14 mouse cellular contexts compared by ENCODE assay signal in the genomic region with DNA sequence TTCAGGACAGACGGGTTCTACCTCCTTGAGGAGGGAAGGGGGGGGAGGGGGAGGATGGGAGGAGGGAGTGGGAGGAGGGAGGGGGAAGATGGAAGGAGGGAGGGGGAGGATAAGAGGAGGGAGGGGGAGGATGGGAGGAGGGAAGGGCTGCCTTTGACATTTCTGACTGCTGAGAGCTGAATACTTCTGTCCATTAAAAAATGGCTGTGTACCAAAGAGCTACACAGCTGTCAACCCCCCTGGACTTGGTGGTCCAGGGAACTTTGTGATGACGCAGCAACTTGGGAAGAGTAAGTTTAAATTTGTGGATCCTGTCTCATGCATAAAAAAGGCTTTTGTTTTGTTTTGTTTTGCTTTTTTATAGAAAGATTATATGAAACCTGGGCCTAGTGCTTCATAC. TPM values are rescaled to one million over a fixed set of nuclear protein-coding genes. Genes with fewer than 3 reads are reported as not detected.
DNase-seq lines count a peak whose midpoint lies in the region; ATAC-seq lines count a peak whose summit lies in the region.
"Had no signal": no experiment of that assay in that cellular context is flagged by ENCODE, and none has a peak within 500 bp of the region (broad histone marks: within the 10 kb centered on the region; RNA-seq: fewer than 3 reads in every experiment).

No protein-coding gene starts in this region.

- H3K9me3 ChIP-seq in heart, embryonic 10.5 days, result no peaks in the 10 kb centered on the region
- no peaks in the 10 kb centered on the region for H3K9me3 ChIP-seq in lung, embryonic 16.5 days (ENCODE audit: control insufficient read depth, low read length)
- H3K9me3 ChIP-seq in heart, embryonic 16.5 days (replicated peaks; ENCODE audit: control insufficient read depth, low read length), result 0 out of 2 replicates have a peak, but pooled peaks cover 2% of the 10 kb centered on the region
- H3K9me3 ChIP-seq: forebrain, embryonic 12.5 days; midbrain, embryonic 12.5 days had no signal

- no peak for DNase-seq in heart, embryonic 10.5 days (ENCODE audit: low spot score)
- DNase-seq in heart, postnatal 14 days, result no peak
- no peak for DNase-seq in lung, postnatal 25 days (ENCODE audit: low spot score)
- no peak for DNase-seq in adrenal gland, postnatal 10 days
- DNase-seq in layer of hippocampus, postnatal 14 days (ENCODE audit: low spot score in 2 of 2), result no peak
- DNase-seq: cerebellum, adult 2 months; kidney, adult 8-10 months; layer of hippocampus, postnatal 36 days; thymus, adult 18-20 months had no signal

- no peak overlapping the region for H3K9ac ChIP-seq in lung, embryonic 16.5 days (ENCODE audit: low read length)
- H3K9ac ChIP-seq in heart, embryonic 16.5 days (ENCODE audit: low read length), result peak overlapping the region; percentile 44
- H3K9ac ChIP-seq: forebrain, embryonic 12.5 days; midbrain, embryonic 12.5 days had no signal

- H3K4me3 ChIP-seq in heart, embryonic 10.5 days, result peak overlapping the region; percentile 39
- no peak overlapping the region for H3K4me3 ChIP-seq in lung, embryonic 16.5 days (ENCODE audit: low read length)
- no peak overlapping the region for H3K4me3 ChIP-seq in heart, embryonic 16.5 days (ENCODE audit: low read length)
- H3K4me3 ChIP-seq: forebrain, embryonic 12.5 days; midbrain, embryonic 12.5 days had no signal

- H3K36me3 ChIP-seq in heart, embryonic 10.5 days, result no peaks in the 10 kb centered on the region
- H3K36me3 ChIP-seq in lung, embryonic 16.5 days (ENCODE audit: control insufficient read depth, insufficient read depth, low read length), result no peaks in the 10 kb centered on the region
- H3K36me3 ChIP-seq in heart, embryonic 16.5 days (ENCODE audit: control insufficient read depth, insufficient read depth), result no peaks in the 10 kb centered on the region
- H3K36me3 ChIP-seq: forebrain, embryonic 12.5 days; midbrain, embryonic 12.5 days had no signal

- WGBS in heart, embryonic 10.5 days, result 23% methylated on average over 2 of the region's 2 CpGs
- 23% methylated on average over 2 of the region's 2 CpGs for WGBS in lung, embryonic 16.5 days
- WGBS in heart, embryonic 16.5 days, result 18% methylated on average over 2 of the region's 2 CpGs

- intact Hi-C loops in heart, postnatal 14 days (cut with DNase I), result no loop called here

- H3K27me3 ChIP-seq in heart, embryonic 10.5 days (ENCODE audit: insufficient read depth, poor library complexity, severe bottlenecking), result no peaks in the 10 kb centered on the region
- H3K27me3 ChIP-seq in lung, embryonic 16.5 days (ENCODE audit: control insufficient read depth, insufficient read depth, low read depth, low read length), result no peaks in the 10 kb centered on the region
- H3K27me3 ChIP-seq in heart, embryonic 16.5 days (ENCODE audit: control insufficient read depth, insufficient read depth, low read length), result no peaks in the 10 kb centered on the region

- H3K4me1 ChIP-seq in heart, embryonic 10.5 days, result peaks cover 81% of the 10 kb centered on the region
- peaks cover 42% of the 10 kb centered on the region for H3K4me1 ChIP-seq in lung, embryonic 16.5 days (replicated peaks; ENCODE audit: control insufficient read depth, insufficient read depth, low read length)
- H3K4me1 ChIP-seq in heart, embryonic 16.5 days (ENCODE audit: control insufficient read depth, insufficient read depth, low read length), result peaks cover 70% of the 10 kb centered on the region

- peak overlapping the region; percentile 89 for H3K27ac ChIP-seq in heart, embryonic 10.5 days
- H3K27ac ChIP-seq in lung, embryonic 16.5 days (ENCODE audit: low read length), result peak overlapping the region; percentile 65
- H3K27ac ChIP-seq in heart, embryonic 16.5 days (ENCODE audit: low read length), result peak overlapping the region; percentile 92
- H3K27ac ChIP-seq: forebrain, embryonic 12.5 days; midbrain, embryonic 12.5 days had no signal

- no peak for ATAC-seq in lung, embryonic 16.5 days (ENCODE audit: low read depth)
- 0 out of 2 replicates have a peak, but pooled peaks have one; percentile 20 for ATAC-seq in heart, embryonic 16.5 days (replicated peaks; ENCODE audit: extremely low read depth, insufficient read depth, low FRiP score)

- peak overlapping the region; percentile 20; the same call in 1 of the 2 replicates for H3K4me2 ChIP-seq in lung, embryonic 16.5 days (ENCODE audit: low read depth, low read length)
- peak overlapping the region; percentile 27 for H3K4me2 ChIP-seq in heart, embryonic 16.5 days (ENCODE audit: low read depth, low read length)
- H3K4me2 ChIP-seq: forebrain, embryonic 12.5 days; midbrain, embryonic 12.5 days had no signal

RNA-seq across cellular contexts. Expression of a gene that starts 2.2 kb away (rescaled TPM):
- polyA plus RNA-seq in heart, embryonic 10.5 days (2016; fragmentation: Nextera tagmentation; extraction: Ambion mirVana), result 4.2 and 5.7 TPM in 2 replicates
- 10 to 100 TPM; 48.3 to 57.2 TPM for total RNA-seq in heart, postnatal 14 days (2021)
- polyA plus RNA-seq in lung, embryonic 16.5 days (2015; fragmentation: Nextera tagmentation; extraction: Ambion mirVana), result 4.4 and 5.5 TPM in 2 replicates
- 8.5 and 13.7 TPM in 2 replicates for polyA plus RNA-seq in heart, embryonic 16.5 days (2015; fragmentation: Nextera tagmentation; extraction: Ambion mirVana)
- 10 to 100 TPM; 13.3 to 13.4 TPM for total RNA-seq in adrenal gland, postnatal 10 days (2021)
- 1 to 10 TPM; 3.0 to 4.1 TPM for total RNA-seq in layer of hippocampus, postnatal 14 days (2021)
- total RNA-seq: hematopoietic stem cell, adult 5-6 weeks had no signal

RNA-seq across cellular contexts. Expression of a gene that starts 31.4 kb away (rescaled TPM):
- polyA plus RNA-seq in heart, embryonic 10.5 days (2016; fragmentation: Nextera tagmentation; extraction: Ambion mirVana), result 37.7 and 50.2 TPM in 2 replicates
- total RNA-seq in heart, postnatal 14 days (2021), result 100 to 1,000 TPM; 161 to 165 TPM
- polyA plus RNA-seq in lung, embryonic 16.5 days (2015; fragmentation: Nextera tagmentation; extraction: Ambion mirVana), result 23.1 and 31.7 TPM in 2 replicates
- 31.9 and 38.3 TPM in 2 replicates for polyA plus RNA-seq in heart, embryonic 16.5 days (2015; fragmentation: Nextera tagmentation; extraction: Ambion mirVana)
- total RNA-seq in adrenal gland, postnatal 10 days (2021), result 100 to 1,000 TPM; 116 to 144 TPM
- total RNA-seq in layer of hippocampus, postnatal 14 days (2021), result 10 to 100 TPM; 64.6 to 65.1 TPM

RNA-seq across cellular contexts. Expression of a gene that starts 49.4 kb away (rescaled TPM):
- 76.8 and 109 TPM in 2 replicates for polyA plus RNA-seq in heart, embryonic 10.5 days (2016; fragmentation: Nextera tagmentation; extraction: Ambion mirVana)
- total RNA-seq in heart, postnatal 14 days (2021), result 10 to 100 TPM; 46.0 to 59.8 TPM
- 22.3 and 23.8 TPM in 2 replicates for polyA plus RNA-seq in lung, embryonic 16.5 days (2015; fragmentation: Nextera tagmentation; extraction: Ambion mirVana)
- polyA plus RNA-seq in heart, embryonic 16.5 days (2015; fragmentation: Nextera tagmentation; extraction: Ambion mirVana), result 44.1 and 49.2 TPM in 2 replicates
- total RNA-seq in adrenal gland, postnatal 10 days (2021), result 100 to 1,000 TPM; 139 to 162 TPM
- total RNA-seq in layer of hippocampus, postnatal 14 days (2021), result 10 to 100 TPM; 12.2 to 13.7 TPM
